Mouse (Mus musculus): ENCODE measurements around the gene Cfd. TPM values are rescaled to one million over a fixed set of nuclear protein-coding genes. Genes with fewer than 3 reads are reported as not detected.

Cfd gene
- polyA plus RNA-seq, 1 experiment from 2014 or later, result not detected

- Histone ChIP-seq H3K27ac (ENCODE audit: poor library complexity, severe bottlenecking) (no peak overlapping the region), H3K4me3 (peak overlapping the region; percentile 18), H3K9ac (peak overlapping the region; percentile 30; the same call in 1 of the 2 replicates), H3K4me1 (replicated peaks) (peaks cover 55% of the 10 kb centered on the region), H3K27me3 (replicated peaks) (peaks cover 67% of the 10 kb centered on the region), H3K9me3 (replicated peaks) (no peaks in the 10 kb centered on the region), H3K36me3 (no peaks in the 10 kb centered on the region), H3K4me2 (peak overlapping the region; percentile 60)
- WGBS, result 3% methylated on average over 21 of the region's 21 CpGs
- no peak for ATAC-seq (ENCODE audit: insufficient number of reproducible peaks, low FRiP score)
Measured at GRCm38 (mm10) chr10:79919251-79919849, 28.7 kb downstream of the Cfd start.

- H3K4me1 ChIP-seq (replicated peaks), result peaks cover 46% of the 10 kb centered on the region
- no peaks in the 10 kb centered on the region for H3K9me3 ChIP-seq (replicated peaks)
- peak overlapping the region; percentile 65 for H3K4me2 ChIP-seq
- peaks cover 67% of the 10 kb centered on the region for H3K27me3 ChIP-seq (replicated peaks)
- H3K27ac ChIP-seq (ENCODE audit: poor library complexity, severe bottlenecking), result no peak overlapping the region
- H3K36me3 ChIP-seq, result no peaks in the 10 kb centered on the region
- peak overlapping the region; percentile 29; the same call in 1 of the 2 replicates for H3K4me3 ChIP-seq
- H3K9ac ChIP-seq, result no peak overlapping the region
- 23% methylated on average over 26 of the region's 26 CpGs for WGBS
- ATAC-seq (ENCODE audit: insufficient number of reproducible peaks, low FRiP score), result no peak
Measured at GRCm38 (mm10) chr10:79920056-79920890, 29.6 kb downstream of the Cfd start.

GRCm38 (mm10) chr10:79920958-79921535, 30.4 kb downstream of the Cfd start, which contains the start of gene R3hdm4:
Gene R3hdm4, minus strand, starts transcription at chr10:79921208.
- Histone ChIP-seq H3K27me3 (replicated peaks) (peaks cover 67% of the 10 kb centered on the region), H3K9ac (peak within 1 kb of the TSS; percentile 43), H3K4me1 (replicated peaks) (peaks cover 45% of the 10 kb centered on the region), H3K27ac (ENCODE audit: poor library complexity, severe bottlenecking) (no peak within 1 kb of the TSS), H3K4me2 (peak within 1 kb of the TSS; percentile 65), H3K9me3 (replicated peaks) (no peaks in the 10 kb centered on the region), H3K36me3 (no peaks in the 10 kb centered on the region), H3K4me3 (peak within 1 kb of the TSS; percentile 29)
- ATAC-seq (ENCODE audit: insufficient number of reproducible peaks, low FRiP score), result no peak
- 7% methylated on average over 41 of the region's 41 CpGs for WGBS

DNA sequence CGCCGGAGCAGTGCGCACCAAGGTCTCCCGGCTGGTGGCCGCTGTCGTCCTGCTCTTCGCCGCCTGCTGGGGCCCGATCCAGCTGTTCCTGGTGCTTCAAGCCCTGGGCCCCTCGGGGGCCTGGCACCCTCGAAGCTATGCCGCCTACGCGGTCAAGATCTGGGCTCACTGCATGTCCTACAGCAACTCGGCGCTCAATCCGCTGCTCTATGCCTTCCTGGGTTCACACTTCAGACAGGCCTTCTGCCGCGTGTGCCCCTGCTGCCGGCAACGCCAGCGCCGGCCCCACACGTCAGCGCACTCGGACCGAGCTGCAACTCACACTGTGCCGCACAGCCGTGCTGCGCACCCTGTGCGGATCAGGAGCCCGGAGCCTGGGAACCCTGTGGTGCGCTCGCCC, 30.9 kb downstream of the Cfd start:
- no peak for ATAC-seq (ENCODE audit: insufficient number of reproducible peaks, low FRiP score)
- Histone ChIP-seq H3K4me3 (peak overlapping the region; percentile 29), H3K4me2 (peak overlapping the region; percentile 65), H3K27ac (ENCODE audit: poor library complexity, severe bottlenecking) (no peak overlapping the region), H3K4me1 (replicated peaks) (peaks cover 47% of the 10 kb centered on the region), H3K36me3 (no peaks in the 10 kb centered on the region), H3K27me3 (replicated peaks) (peaks cover 67% of the 10 kb centered on the region), H3K9me3 (replicated peaks) (no peaks in the 10 kb centered on the region), H3K9ac (peak overlapping the region; percentile 43)
- WGBS, result 3% methylated on average over 34 of the region's 34 CpGs

DNA sequence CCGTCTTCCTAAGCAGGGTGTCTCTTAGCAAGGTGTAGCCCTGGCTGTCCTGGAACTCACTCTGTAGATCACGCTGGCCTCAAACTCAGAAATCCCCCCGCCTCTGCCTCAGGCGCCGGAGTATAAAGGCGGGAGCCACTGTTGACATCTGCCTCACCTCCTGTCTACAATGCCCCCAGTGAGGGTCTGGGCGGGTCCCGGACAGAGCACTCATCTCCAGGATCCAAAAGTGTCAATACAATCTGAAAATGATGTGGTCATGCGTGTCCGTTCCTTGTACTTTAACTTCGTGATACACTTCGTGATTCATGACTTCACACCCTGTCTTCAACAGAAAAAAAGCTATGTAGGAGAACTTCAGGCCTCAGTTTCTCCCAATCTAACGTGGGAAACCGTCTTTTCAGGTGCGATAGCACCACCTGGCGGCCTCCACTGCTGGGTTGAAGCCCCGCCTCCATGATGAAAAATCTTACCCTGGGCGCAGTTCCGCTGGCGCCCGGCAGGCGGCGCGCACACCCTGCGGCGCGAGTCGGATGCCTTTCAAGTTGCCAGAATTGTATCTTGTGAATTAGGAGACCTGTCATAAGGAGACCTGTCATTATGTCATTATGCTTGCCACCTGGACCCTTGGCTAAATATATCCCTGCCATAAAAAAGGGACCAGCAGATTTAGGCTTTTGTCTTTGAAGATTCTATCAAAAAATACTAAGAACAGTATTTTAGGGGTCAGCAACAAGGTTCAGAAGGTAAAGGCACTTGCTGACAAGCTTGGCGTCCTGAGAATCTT, 34.5 kb downstream of the Cfd start:
- 11% methylated on average over 29 of the region's 29 CpGs for WGBS
- no peak for ATAC-seq (ENCODE audit: insufficient number of reproducible peaks, low FRiP score)
- H3K9ac ChIP-seq, result peak overlapping the region; percentile 96; the same call in 1 of the 2 replicates
- H3K36me3 ChIP-seq, result 0 out of 2 replicates have a peak, but pooled peaks cover under 1% of the 10 kb centered on the region
- 0 out of 2 replicates have a peak overlapping the region, but pooled peaks have one; percentile 98 for H3K27ac ChIP-seq (ENCODE audit: poor library complexity, severe bottlenecking)
- H3K27me3 ChIP-seq (replicated peaks), result peaks cover 37% of the 10 kb centered on the region
- peaks cover 44% of the 10 kb centered on the region for H3K4me1 ChIP-seq (replicated peaks)
- H3K4me2 ChIP-seq, result peak overlapping the region; percentile 80
- no peaks in the 10 kb centered on the region for H3K9me3 ChIP-seq (replicated peaks)
- H3K4me3 ChIP-seq, result peak overlapping the region; percentile 94; the same call in 1 of the 2 replicates

- peaks cover 46% of the 10 kb centered on the region for H3K4me1 ChIP-seq (replicated peaks)
- peak overlapping the region; percentile 96 for H3K9ac ChIP-seq
- peak overlapping the region; percentile 94 for H3K4me3 ChIP-seq
- H3K36me3 ChIP-seq, result peaks cover 8% of the 10 kb centered on the region
- peaks cover 29% of the 10 kb centered on the region for H3K27me3 ChIP-seq (replicated peaks)
- ATAC-seq (ENCODE audit: insufficient number of reproducible peaks, low FRiP score), result no peak
- no peaks in the 10 kb centered on the region for H3K9me3 ChIP-seq (replicated peaks)
- peak overlapping the region; percentile 80 for H3K4me2 ChIP-seq
- H3K27ac ChIP-seq (ENCODE audit: poor library complexity, severe bottlenecking), result peak overlapping the region; percentile 98
- 10% methylated on average over 14 of the region's 15 CpGs for WGBS
Measured at GRCm38 (mm10) chr10:79925785-79926490, 35.3 kb downstream of the Cfd start.

GRCm38 (mm10) chr10:79926491-79927323, 36.1 kb downstream of the Cfd start, which contains the start of gene Arid3a:
Gene Arid3a, plus strand, starts transcription at chr10:79927043.
- Histone ChIP-seq H3K4me3 (peak within 1 kb of the TSS; percentile 94), H3K36me3 (peaks cover 16% of the 10 kb centered on the region), H3K27ac (ENCODE audit: poor library complexity, severe bottlenecking) (peak within 1 kb of the TSS; percentile 98), H3K4me2 (peak within 1 kb of the TSS; percentile 80), H3K9ac (peak within 1 kb of the TSS; percentile 96), H3K27me3 (replicated peaks) (peaks cover 22% of the 10 kb centered on the region), H3K4me1 (replicated peaks) (peaks cover 45% of the 10 kb centered on the region), H3K9me3 (replicated peaks) (no peaks in the 10 kb centered on the region)
- ATAC-seq (ENCODE audit: insufficient number of reproducible peaks, low FRiP score), result peak; percentile 84
- WGBS, result under 1% methylated on average over 63 of the region's 63 CpGs

- Histone ChIP-seq H3K4me3 (peak overlapping the region; percentile 94), H3K27ac (ENCODE audit: poor library complexity, severe bottlenecking) (peak overlapping the region; percentile 98), H3K4me2 (peak overlapping the region; percentile 80), H3K4me1 (replicated peaks) (peaks cover 50% of the 10 kb centered on the region), H3K9ac (peak overlapping the region; percentile 96), H3K27me3 (replicated peaks) (peaks cover 14% of the 10 kb centered on the region), H3K9me3 (replicated peaks) (no peaks in the 10 kb centered on the region), H3K36me3 (peaks cover 23% of the 10 kb centered on the region)
- peak; percentile 51 for ATAC-seq (ENCODE audit: insufficient number of reproducible peaks, low FRiP score)
- under 1% methylated on average over 52 of the region's 54 CpGs for WGBS
Measured at GRCm38 (mm10) chr10:79927324-79928029, 36.8 kb downstream of the Cfd start.

DNA sequence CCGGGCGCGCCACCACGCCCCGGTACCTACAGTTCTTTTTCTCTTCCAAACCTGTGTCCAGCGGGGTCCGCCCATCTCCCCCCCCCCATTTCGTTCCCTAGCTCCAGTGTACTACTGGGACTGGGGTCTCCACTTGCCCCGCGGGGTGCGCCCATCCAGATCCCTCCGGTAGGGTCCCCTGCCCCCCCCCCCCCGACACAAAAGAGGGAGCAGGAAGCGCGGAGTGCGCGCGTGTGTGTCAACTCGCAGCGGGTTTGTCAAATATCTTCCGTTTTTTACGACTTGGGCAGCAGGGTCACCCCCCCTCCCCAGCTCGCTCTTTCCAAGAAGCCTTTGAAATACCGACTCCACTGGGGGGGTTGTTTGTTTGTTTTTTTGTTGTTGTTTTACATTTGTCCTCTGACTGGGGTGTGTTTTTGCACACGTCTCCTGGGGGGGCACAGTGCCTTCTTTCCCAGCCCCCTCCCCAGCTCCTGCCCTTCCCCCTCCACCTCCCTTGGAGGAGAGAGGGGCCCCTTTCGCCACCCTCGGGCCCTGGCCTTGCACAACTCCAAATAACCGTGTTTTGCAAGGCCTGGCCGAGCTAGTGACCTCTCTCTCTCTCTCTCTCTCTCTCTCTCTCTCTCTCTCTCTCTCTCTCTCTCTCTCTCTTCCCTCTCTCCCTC, 37.5 kb downstream of the Cfd start:
- peak; percentile 7 for ATAC-seq (ENCODE audit: insufficient number of reproducible peaks, low FRiP score)
- peak overlapping the region; percentile 98 for H3K27ac ChIP-seq (ENCODE audit: poor library complexity, severe bottlenecking)
- H3K9me3 ChIP-seq (replicated peaks), result no peaks in the 10 kb centered on the region
- H3K36me3 ChIP-seq, result peaks cover 25% of the 10 kb centered on the region
- under 1% methylated on average over 29 of the region's 29 CpGs for WGBS
- H3K9ac ChIP-seq, result peak overlapping the region; percentile 96
- H3K4me1 ChIP-seq (replicated peaks), result peaks cover 57% of the 10 kb centered on the region
- peak overlapping the region; percentile 94 for H3K4me3 ChIP-seq
- H3K27me3 ChIP-seq (replicated peaks), result peaks cover 7% of the 10 kb centered on the region
- H3K4me2 ChIP-seq, result peak overlapping the region; percentile 80

Data from heart, embryonic 12.5 days (tissue).